Mouse (Mus musculus): ENCODE data around the gene Txnl4b.

- TF ChIP-seq ZMIZ1 (IDR thresholded peaks at IDR 0.05; ENCODE audit: low read depth, low read length) (no peak), ZC3H11A (IDR thresholded peaks at IDR 0.05; ENCODE audit: low read depth, low read length) (no peak), CTCF (IDR thresholded peaks at IDR 0.05 in 2 of 3, conservative IDR thresholded peaks at IDR 0.05 in 1 of 3; ENCODE audit: control insufficient read depth in 1 of 3, insufficient read depth in 1 of 3, low read depth in 2 of 3, low read length in 3 of 3, poor library complexity in 1 of 3, severe bottlenecking in 1 of 3) (no peak), MXI1 (IDR thresholded peaks at IDR 0.05; ENCODE audit: low read depth, low read length) (no peak), POLR2A (IDR thresholded peaks at IDR 0.05; ENCODE audit: control insufficient read depth in 1 of 2, insufficient read depth in 1 of 2, low read depth in 1 of 2, low read length in 2 of 2, poor library complexity in 1 of 2) (no peak), RAD21 (IDR thresholded peaks at IDR 0.05; ENCODE audit: low read depth, low read length) (no peak), TAL1 (IDR thresholded peaks at IDR 0.05; ENCODE audit: low read length) (no peak), POLR2AphosphoS2 (IDR thresholded peaks at IDR 0.05; ENCODE audit: low read length) (no peak), HCFC1 (IDR thresholded peaks at IDR 0.05; ENCODE audit: low read depth, low read length) (no peak), RCOR1 (IDR thresholded peaks at IDR 0.05; ENCODE audit: low read depth, low read length) (no peak), MYC (IDR thresholded peaks at IDR 0.05; ENCODE audit: low read depth, low read length) (no peak), GATA1 (IDR thresholded peaks at IDR 0.05; ENCODE audit: low read depth, low read length) (no peak), ETS1 (IDR thresholded peaks at IDR 0.05; ENCODE audit: low read depth, low read length) (no peak), ELF1 (IDR thresholded peaks at IDR 0.05; ENCODE audit: low read depth, low read length) (no peak)
These were observed 20.0 kb downstream of the Txnl4b start for GRCm38 (mm10) chr8:109585652-109586051.

Measured in MEL (cell line).